Mouse (Mus musculus) right cerebral cortex, adult 18-20 months (tissue): Measurements from ENCODE around the gene Nrarp.

Experiments used
- DNase-seq: peaks from one replicate; pipeline ENCODE4 v3.0.0; 2022; ENCODE audit warnings: mixed read lengths

Nrarp gene

DNA sequence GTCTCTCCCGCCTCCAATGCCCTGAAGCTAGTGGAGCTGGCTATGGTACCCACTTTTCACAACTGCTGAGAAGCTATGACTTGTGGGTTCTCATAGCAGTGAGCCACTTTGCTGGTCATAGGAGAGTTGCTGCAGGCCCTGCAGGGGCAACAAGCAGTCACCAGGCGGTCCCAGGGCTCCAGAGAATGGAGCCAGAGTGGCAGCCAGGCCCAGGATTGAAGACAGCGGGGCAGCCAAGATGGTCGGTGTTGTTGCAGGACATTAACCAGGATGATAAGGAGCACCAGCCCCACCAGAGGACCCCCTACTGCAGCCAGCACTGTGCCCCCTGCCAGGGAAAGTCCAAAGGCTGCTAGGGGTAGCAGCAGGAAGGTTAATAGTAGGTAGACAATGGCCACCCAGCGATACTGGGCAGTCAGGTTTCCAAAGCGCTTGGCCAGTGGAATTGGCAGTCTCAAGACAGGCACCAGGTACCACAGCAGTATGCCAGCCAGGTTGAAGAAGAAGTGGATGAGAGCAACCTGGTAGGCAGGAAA is 48.5 kb downstream of the Nrarp start:
- no peak for DNase-seq

GRCm38 (mm10) chr2:25229582-25229981 is 49.0 kb downstream of the Nrarp start:
- no peak for DNase-seq

GRCm38 (mm10) chr2:25230581-25230980 is 50.0 kb downstream of the Nrarp start:
- no peak for DNase-seq

GRCm38 (mm10) chr2:25231038-25231437 is 50.5 kb downstream of the Nrarp start:
- DNase-seq = no peak
